Mouse (Mus musculus) liver, embryonic 12.5 days (tissue): ENCODE measurements at regions not wholly inside any gene's neighbourhood (a gene's known extent, or its start where the extent isn't known, plus 50 kb on each side); places are given as distances from the start of the nearest gene placed in this dataset.

ENCODE experiments used
- ATAC-seq: fragments of 200-750 bp; cut with Nextera tagmentation; 2 replicates; pipeline ENCODE4 v1.8.0; 2017; ENCODE audit warnings: moderate number of reproducible peaks, mild to moderate bottlenecking, moderate library complexity
- H3K27ac ChIP-seq: fragments of 300-500 bp; sonication (generic); 2 replicates; pipeline ENCODE4 v1.5.1; 2016; ENCODE audit warnings: mild to moderate bottlenecking
- H3K27me3 ChIP-seq: fragments of 300-500 bp; sonication (generic); replicated peaks from 2 replicates; pipeline ENCODE4 v1.6.1; 2016; ENCODE audit warnings: mild to moderate bottlenecking, moderate library complexity
- H3K36me3 ChIP-seq: fragments of 300-500 bp; sonication (generic); 2 replicates; pipeline ENCODE4 v1.6.1; 2016; ENCODE audit warnings: mild to moderate bottlenecking, moderate library complexity
- H3K4me1 ChIP-seq: fragments of 300-500 bp; sonication (generic); 2 replicates; pipeline ENCODE4 v1.6.1; 2016
- H3K4me2 ChIP-seq: fragments of 300-500 bp; sonication (generic); 2 replicates; pipeline ENCODE4 v1.6.1; 2016; ENCODE audit warnings: mild to moderate bottlenecking, moderate library complexity
- H3K4me3 ChIP-seq: fragments of 300-500 bp; sonication (generic); 2 replicates; pipeline ENCODE4 v1.5.1; 2016; ENCODE audit warnings: mild to moderate bottlenecking, moderate library complexity
- H3K9ac ChIP-seq: fragments of 300-500 bp; sonication (generic); 2 replicates; pipeline ENCODE4 v1.6.1; 2016; ENCODE audit warnings: mild to moderate bottlenecking, moderate library complexity
- H3K9me3 ChIP-seq: fragments of 300-500 bp; sonication (generic); replicated peaks from 2 replicates; pipeline ENCODE4 v1.6.1; 2016; ENCODE audit warnings: mild to moderate bottlenecking, moderate library complexity
- WGBS: fragments of 180-500 bp; shearing (Covaris S2); methylation state at CpG from one replicate; pipeline ENCODE4 v1.1.7; 2016; ENCODE audit not compliant: insufficient replicate concordance; 5-methylcytosine and 5-hydroxymethylcytosine counted together

GRCm38 (mm10) chr3:70311055-70311454, 303.6 kb downstream of the Otol1 start:
- Histone ChIP-seq H3K27me3 (no peaks in the 10 kb centered on the region), H3K36me3 (no peaks in the 10 kb centered on the region), H3K4me2 (no peak overlapping the region), H3K9me3 (no peaks in the 10 kb centered on the region), H3K27ac (no peak overlapping the region), H3K4me1 (no peaks in the 10 kb centered on the region), H3K9ac (no peak overlapping the region), H3K4me3 (no peak overlapping the region)
- no peak for ATAC-seq

- 69% methylated on average over 3 of the region's 3 CpGs for WGBS
- H3K4me1 ChIP-seq: no peaks in the 10 kb centered on the region
- H3K9ac ChIP-seq: no peak overlapping the region
- no peaks in the 10 kb centered on the region for H3K36me3 ChIP-seq
- no peaks in the 10 kb centered on the region for H3K9me3 ChIP-seq
- no peak overlapping the region for H3K4me2 ChIP-seq
- H3K27me3 ChIP-seq: no peaks in the 10 kb centered on the region
- H3K4me3 ChIP-seq: no peak overlapping the region
- no peak for ATAC-seq
- no peak overlapping the region for H3K27ac ChIP-seq
These were observed 304.6 kb downstream of the Otol1 start for GRCm38 (mm10) chr3:70312034-70312433.

GRCm38 (mm10) chr3:70313119-70313868, 305.9 kb downstream of the Otol1 start:
- H3K9me3 ChIP-seq: no peaks in the 10 kb centered on the region
- H3K4me3 ChIP-seq: no peak overlapping the region
- H3K27me3 ChIP-seq: no peaks in the 10 kb centered on the region
- no peak overlapping the region for H3K4me2 ChIP-seq
- no peaks in the 10 kb centered on the region for H3K4me1 ChIP-seq
- no peak for ATAC-seq
- no peak overlapping the region for H3K9ac ChIP-seq
- H3K27ac ChIP-seq: no peak overlapping the region
- WGBS: 62% methylated on average over 7 of the region's 7 CpGs
- H3K36me3 ChIP-seq: no peaks in the 10 kb centered on the region

GRCm38 (mm10) chr3:70314239-70314638, 306.8 kb downstream of the Otol1 start:
- no peaks in the 10 kb centered on the region for H3K36me3 ChIP-seq
- WGBS: 41% methylated on average over 4 of the region's 4 CpGs

GRCm38 (mm10) chr3:70318377-70318776, 311.0 kb downstream of the Otol1 start:
- Histone ChIP-seq H3K4me2 (no peak overlapping the region), H3K4me1 (no peaks in the 10 kb centered on the region), H3K9ac (no peak overlapping the region), H3K4me3 (no peak overlapping the region), H3K9me3 (no peaks in the 10 kb centered on the region), H3K36me3 (no peaks in the 10 kb centered on the region), H3K27ac (no peak overlapping the region), H3K27me3 (no peaks in the 10 kb centered on the region)
- 52% methylated on average over 2 of the region's 2 CpGs for WGBS
- no peak for ATAC-seq

More at GRCm38 (mm10) chr3:70314239-70314638, 306.8 kb downstream of the Otol1 start:
- no peaks in the 10 kb centered on the region for H3K4me1 ChIP-seq
- no peak overlapping the region for H3K4me2 ChIP-seq
- ATAC-seq: no peak
- H3K9ac ChIP-seq: no peak overlapping the region
- H3K27ac ChIP-seq: no peak overlapping the region
- no peaks in the 10 kb centered on the region for H3K27me3 ChIP-seq
- H3K9me3 ChIP-seq: no peaks in the 10 kb centered on the region
- no peak overlapping the region for H3K4me3 ChIP-seq

- H3K9me3 ChIP-seq: no peaks in the 10 kb centered on the region
- no peak for ATAC-seq
- no peaks in the 10 kb centered on the region for H3K36me3 ChIP-seq
- no peak overlapping the region for H3K27ac ChIP-seq
- no peaks in the 10 kb centered on the region for H3K4me1 ChIP-seq
- H3K9ac ChIP-seq: no peak overlapping the region
- H3K4me2 ChIP-seq: no peak overlapping the region
- no peaks in the 10 kb centered on the region for H3K27me3 ChIP-seq
- no peak overlapping the region for H3K4me3 ChIP-seq
- 68% methylated on average over 3 of the region's 3 CpGs for WGBS
These were observed 311.7 kb downstream of the Otol1 start for GRCm38 (mm10) chr3:70319139-70319538.

GRCm38 (mm10) chr3:70321161-70321657, 313.8 kb downstream of the Otol1 start:
- Histone ChIP-seq H3K27ac (no peak overlapping the region), H3K4me1 (no peaks in the 10 kb centered on the region), H3K36me3 (no peaks in the 10 kb centered on the region), H3K9ac (no peak overlapping the region), H3K9me3 (no peaks in the 10 kb centered on the region), H3K4me2 (no peak overlapping the region), H3K27me3 (no peaks in the 10 kb centered on the region), H3K4me3 (no peak overlapping the region)
- ATAC-seq: no peak

- Histone ChIP-seq H3K9ac (no peak overlapping the region), H3K27ac (no peak overlapping the region), H3K9me3 (no peaks in the 10 kb centered on the region), H3K4me3 (no peak overlapping the region), H3K4me2 (no peak overlapping the region), H3K27me3 (no peaks in the 10 kb centered on the region), H3K36me3 (no peaks in the 10 kb centered on the region), H3K4me1 (no peaks in the 10 kb centered on the region)
- 69% methylated on average over 2 of the region's 2 CpGs for WGBS
- no peak for ATAC-seq
These were observed 317.3 kb downstream of the Otol1 start for GRCm38 (mm10) chr3:70324692-70325091.
